Mouse (Mus musculus) liver, embryonic 15.5 days (tissue): Measurements from ENCODE around the gene Hhatl. TPM values are rescaled to one million over a fixed set of nuclear protein-coding genes. Genes with fewer than 3 reads are reported as not detected.

Experiments
- ATAC-seq: fragments of 200-750 bp; cut with Nextera tagmentation; 2 replicates; pipeline ENCODE4 v1.8.0; 2017; ENCODE audit warnings: moderate number of reproducible peaks, mild to moderate bottlenecking, moderate library complexity; ENCODE audit not compliant: insufficient read depth
- H3K27ac ChIP-seq: fragments of 300-500 bp; sonication (generic); replicated peaks from 2 replicates; pipeline ENCODE4 v1.5.1; 2015; ENCODE audit warnings: mild to moderate bottlenecking, inconsistent platforms
- H3K27me3 ChIP-seq: fragments of 300-500 bp; sonication (generic); 2 replicates; pipeline ENCODE4 v1.6.1; 2015; ENCODE audit warnings: mild to moderate bottlenecking, inconsistent platforms
- H3K36me3 ChIP-seq: fragments of 300-500 bp; sonication (generic); replicated peaks from 2 replicates; pipeline ENCODE4 v1.6.1; 2015; ENCODE audit warnings: moderate library complexity, mild to moderate bottlenecking, inconsistent platforms
- H3K4me1 ChIP-seq: fragments of 300-500 bp; sonication (generic); replicated peaks from 2 replicates; pipeline ENCODE4 v1.6.1; 2015; ENCODE audit warnings: inconsistent platforms
- H3K4me2 ChIP-seq: fragments of 300-500 bp; sonication (generic); 2 replicates; pipeline ENCODE4 v1.6.1; 2015; ENCODE audit warnings: moderate library complexity, mild to moderate bottlenecking, inconsistent platforms
- H3K4me3 ChIP-seq: fragments of 300-500 bp; sonication (generic); replicated peaks from 2 replicates; pipeline ENCODE4 v1.5.1; 2015; ENCODE audit warnings: mild to moderate bottlenecking, inconsistent platforms
- H3K9ac ChIP-seq: fragments of 300-500 bp; sonication (generic); 2 replicates; pipeline ENCODE4 v1.6.1; 2015; ENCODE audit warnings: moderate library complexity, mild to moderate bottlenecking, inconsistent platforms
- H3K9me3 ChIP-seq: fragments of 300-500 bp; sonication (generic); replicated peaks from 2 replicates; pipeline ENCODE4 v1.6.1; 2016; ENCODE audit warnings: inconsistent platforms
- WGBS: fragments of 180-500 bp; shearing (Covaris S2); methylation state at CpG from one replicate; pipeline ENCODE4 v1.1.7; 2015; ENCODE audit warnings: mixed read lengths; ENCODE audit not compliant: insufficient replicate concordance; 5-methylcytosine and 5-hydroxymethylcytosine counted together
- polyA plus RNA-seq: library from polyadenylated mRNA; unstranded; fragments of >200 nt; fragmentation: Nextera tagmentation; extraction: Ambion mirVana; gene quantifications from 2 replicates; pipeline ENCODE4 v1.2.1, GENCODE M21; 2015

Gene Hhatl
- polyA plus RNA-seq, 1 experiment from 2014 or later, result 0.18 TPM

DNA sequence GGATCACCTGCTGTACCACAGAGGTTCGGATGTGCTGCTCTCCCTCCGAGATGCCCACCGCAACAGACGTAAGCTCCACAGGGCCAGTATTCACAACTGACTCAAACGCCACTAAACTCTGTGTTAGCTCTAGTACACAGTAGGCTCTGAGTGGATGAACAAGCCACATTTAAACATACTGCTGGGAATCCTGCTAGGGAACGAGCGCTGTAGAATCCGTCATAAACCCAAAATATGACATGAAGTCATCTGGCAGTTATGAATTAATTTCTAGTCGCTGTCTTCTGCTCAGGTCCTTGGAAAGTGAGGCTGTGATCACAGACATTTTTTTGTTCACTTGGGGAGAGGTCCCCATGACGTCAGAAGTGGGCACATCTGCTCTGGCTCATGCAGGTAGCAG is 16.4 kb downstream of the Hhatl start:
- ATAC-seq, result no peak
- Histone ChIP-seq H3K9ac (no peak overlapping the region), H3K4me2 (no peak overlapping the region), H3K9me3 (no peaks in the 10 kb centered on the region), H3K27me3 (peaks cover 38% of the 10 kb centered on the region), H3K4me1 (no peaks in the 10 kb centered on the region), H3K4me3 (no peak overlapping the region), H3K27ac (no peak overlapping the region), H3K36me3 (no peaks in the 10 kb centered on the region)
- 61% methylated on average over 10 of the region's 10 CpGs for WGBS

DNA sequence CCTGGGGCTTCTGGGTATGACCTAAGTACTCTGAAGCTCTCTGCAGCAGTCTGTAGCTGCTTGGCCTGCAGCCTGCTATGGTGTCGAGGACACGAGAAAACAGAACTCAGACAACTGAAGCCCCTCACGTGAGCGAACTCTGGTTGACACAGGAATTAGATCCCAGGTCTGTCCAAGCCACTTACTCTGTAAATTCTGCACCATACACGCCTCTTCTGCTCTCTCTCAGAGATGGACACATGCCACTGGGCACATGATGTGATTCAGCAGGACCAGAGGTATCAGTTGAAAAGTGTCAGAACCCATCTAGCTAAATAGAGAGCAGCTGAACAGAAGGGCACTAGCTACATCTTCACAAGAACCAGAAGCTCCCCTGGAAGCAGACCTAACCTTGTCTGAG is 19.9 kb downstream of the Hhatl start:
- H3K4me1 ChIP-seq, result no peaks in the 10 kb centered on the region
- H3K36me3 ChIP-seq, result no peaks in the 10 kb centered on the region
- WGBS, result 59% methylated on average over 5 of the region's 5 CpGs
- no peak overlapping the region for H3K4me3 ChIP-seq
- peaks cover 21% of the 10 kb centered on the region for H3K27me3 ChIP-seq
- ATAC-seq, result no peak
- no peak overlapping the region for H3K9ac ChIP-seq
- no peak overlapping the region for H3K27ac ChIP-seq
- H3K4me2 ChIP-seq, result no peak overlapping the region
- H3K9me3 ChIP-seq, result no peaks in the 10 kb centered on the region

DNA sequence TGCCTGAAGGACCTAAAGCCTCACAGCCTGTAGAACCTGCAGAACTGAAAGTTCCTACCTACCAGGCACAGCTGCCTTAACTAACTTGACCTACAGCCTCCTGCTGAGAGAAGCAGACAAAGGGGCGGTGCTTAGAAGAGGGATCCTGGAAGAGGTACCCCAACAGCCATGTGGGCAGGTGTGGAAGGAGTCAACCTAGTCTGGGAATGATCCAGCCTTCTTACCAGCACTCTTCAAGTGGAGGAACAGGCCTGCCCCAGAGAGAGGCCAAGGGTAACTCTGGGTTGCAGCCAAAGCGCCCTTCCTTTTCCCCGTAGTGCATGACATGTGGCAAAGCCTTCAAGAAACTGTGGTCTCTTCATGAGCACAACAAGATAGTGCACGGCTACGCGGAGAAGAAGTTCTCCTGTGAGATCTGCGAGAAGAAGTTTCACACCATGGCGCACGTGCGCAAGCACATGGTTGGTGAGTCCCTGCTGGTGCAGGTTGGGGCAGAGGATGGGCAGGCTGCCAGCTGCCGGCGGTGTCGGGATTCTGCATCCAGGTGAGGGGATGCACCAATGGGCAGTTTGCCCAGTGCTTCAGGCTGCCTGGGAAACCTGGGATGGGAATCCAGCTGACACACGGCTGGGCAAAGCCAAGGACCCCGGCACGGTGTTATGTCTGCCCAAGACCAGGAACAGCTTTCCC is 27.0 kb downstream of the Hhatl start:
- Histone ChIP-seq H3K9ac (no peak overlapping the region), H3K27ac (no peak overlapping the region), H3K27me3 (peaks cover 20% of the 10 kb centered on the region), H3K4me3 (no peak overlapping the region), H3K4me2 (no peak overlapping the region), H3K9me3 (no peaks in the 10 kb centered on the region), H3K4me1 (0 out of 2 replicates have a peak, but pooled peaks cover 6% of the 10 kb centered on the region), H3K36me3 (no peaks in the 10 kb centered on the region)
- no peak for ATAC-seq
- WGBS, result 80% methylated on average over 16 of the region's 16 CpGs

DNA sequence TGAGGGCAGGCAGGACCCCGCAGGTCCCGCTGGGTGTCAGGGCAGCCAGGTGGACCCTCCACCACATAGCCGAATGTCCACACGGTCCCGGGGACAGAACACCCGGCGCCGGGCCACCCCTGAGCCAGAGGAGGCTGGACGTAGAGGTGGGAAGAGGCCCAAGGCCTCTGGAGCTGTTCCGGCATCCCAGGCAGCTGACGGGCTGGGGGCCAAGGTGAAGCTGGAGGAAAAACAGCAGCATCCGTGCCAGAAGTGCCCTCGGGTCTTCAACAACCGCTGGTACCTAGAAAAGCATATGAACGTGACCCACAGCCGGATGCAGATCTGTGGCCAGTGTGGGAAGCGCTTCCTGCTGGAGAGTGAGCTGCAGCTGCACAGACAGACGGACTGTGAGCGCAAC is 28.6 kb downstream of the Hhatl start:
- Histone ChIP-seq H3K4me1 (peaks cover 19% of the 10 kb centered on the region; the same call in 1 of the 2 replicates), H3K4me3 (no peak overlapping the region), H3K36me3 (no peaks in the 10 kb centered on the region), H3K4me2 (no peak overlapping the region), H3K27me3 (peaks cover 36% of the 10 kb centered on the region), H3K9ac (no peak overlapping the region), H3K27ac (no peak overlapping the region), H3K9me3 (no peaks in the 10 kb centered on the region)
- no peak for ATAC-seq
- WGBS, result 77% methylated on average over 19 of the region's 19 CpGs

DNA sequence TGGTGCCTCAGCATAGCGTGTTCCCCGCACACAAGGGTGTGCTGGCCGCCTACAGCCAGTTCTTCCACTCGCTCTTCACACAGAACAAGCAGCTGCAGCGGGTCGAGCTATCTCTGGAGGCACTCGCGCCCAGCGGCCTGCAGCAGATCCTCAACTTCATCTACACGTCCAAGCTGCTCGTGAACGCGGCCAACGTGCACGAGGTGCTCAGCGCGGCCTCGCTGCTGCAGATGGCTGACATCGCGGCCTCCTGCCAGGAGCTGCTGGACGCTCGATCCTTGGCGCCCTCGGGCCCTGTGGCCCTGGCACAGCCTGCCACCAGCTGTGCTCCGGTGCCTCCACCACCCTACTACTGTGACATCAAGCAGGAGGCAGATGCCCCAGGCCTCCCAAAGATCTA is 29.5 kb downstream of the Hhatl start:
- Histone ChIP-seq H3K9me3 (no peaks in the 10 kb centered on the region), H3K27ac (no peak overlapping the region), H3K4me2 (no peak overlapping the region), H3K4me3 (no peak overlapping the region), H3K27me3 (peaks cover 46% of the 10 kb centered on the region), H3K4me1 (peaks cover 25% of the 10 kb centered on the region; the same call in 1 of the 2 replicates), H3K36me3 (no peaks in the 10 kb centered on the region), H3K9ac (no peak overlapping the region)
- ATAC-seq, result no peak
- 82% methylated on average over 25 of the region's 25 CpGs for WGBS

DNA sequence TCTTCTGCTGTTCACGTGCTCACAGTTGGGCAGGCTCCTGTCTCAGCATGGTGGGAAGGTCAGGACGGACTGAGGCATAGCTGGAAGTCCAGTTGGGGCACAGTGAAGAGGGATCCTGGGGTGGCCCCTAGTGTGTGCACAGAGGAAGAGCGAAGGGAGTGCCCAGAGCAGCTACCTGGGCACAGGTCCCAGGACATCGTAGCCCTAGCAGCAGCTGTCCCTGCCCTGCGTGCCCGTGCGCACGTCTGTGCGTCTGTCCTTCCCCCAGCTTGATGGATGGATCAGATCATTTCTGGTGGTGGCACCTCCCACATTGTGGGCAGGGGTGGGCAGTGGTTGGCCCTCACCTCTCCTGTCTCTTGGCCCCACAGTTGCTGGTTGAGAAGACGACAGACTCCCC is 30.1 kb downstream of the Hhatl start:
- no peak overlapping the region for H3K4me3 ChIP-seq
- H3K9ac ChIP-seq, result no peak overlapping the region
- peaks cover 25% of the 10 kb centered on the region; the same call in 1 of the 2 replicates for H3K4me1 ChIP-seq
- H3K27ac ChIP-seq, result no peak overlapping the region
- H3K36me3 ChIP-seq, result no peaks in the 10 kb centered on the region
- H3K4me2 ChIP-seq, result no peak overlapping the region
- WGBS, result 75% methylated on average over 10 of the region's 10 CpGs
- no peaks in the 10 kb centered on the region for H3K9me3 ChIP-seq
- no peak for ATAC-seq
- H3K27me3 ChIP-seq, result peaks cover 47% of the 10 kb centered on the region

DNA sequence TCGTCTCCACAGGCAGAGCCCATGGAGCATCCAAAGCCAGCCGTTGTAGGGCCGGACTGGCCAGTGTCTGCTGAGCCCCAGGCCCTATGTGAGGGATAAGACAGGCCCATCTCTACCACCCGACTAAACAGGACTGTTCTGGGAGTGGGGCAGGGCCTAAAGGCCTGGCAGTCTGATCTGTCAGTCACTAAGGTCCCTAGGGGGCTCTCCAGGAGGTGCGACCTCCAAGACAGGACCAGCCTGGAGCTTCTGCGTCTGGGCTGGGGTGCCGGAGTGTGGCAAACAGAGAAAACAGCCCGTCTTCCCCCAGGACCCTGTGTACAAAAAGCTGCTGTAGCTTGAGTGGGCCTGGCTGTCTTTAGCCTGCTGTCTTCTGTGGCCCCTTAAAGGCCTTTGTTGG is 30.5 kb downstream of the Hhatl start:
- no peak for ATAC-seq
- Histone ChIP-seq H3K27me3 (peaks cover 47% of the 10 kb centered on the region), H3K4me3 (no peak overlapping the region), H3K4me2 (no peak overlapping the region), H3K9ac (no peak overlapping the region), H3K9me3 (no peaks in the 10 kb centered on the region), H3K4me1 (peaks cover 25% of the 10 kb centered on the region; the same call in 1 of the 2 replicates), H3K27ac (no peak overlapping the region), H3K36me3 (peaks cover 2% of the 10 kb centered on the region; the same call in 1 of the 2 replicates)
- 71% methylated on average over 8 of the region's 8 CpGs for WGBS

DNA sequence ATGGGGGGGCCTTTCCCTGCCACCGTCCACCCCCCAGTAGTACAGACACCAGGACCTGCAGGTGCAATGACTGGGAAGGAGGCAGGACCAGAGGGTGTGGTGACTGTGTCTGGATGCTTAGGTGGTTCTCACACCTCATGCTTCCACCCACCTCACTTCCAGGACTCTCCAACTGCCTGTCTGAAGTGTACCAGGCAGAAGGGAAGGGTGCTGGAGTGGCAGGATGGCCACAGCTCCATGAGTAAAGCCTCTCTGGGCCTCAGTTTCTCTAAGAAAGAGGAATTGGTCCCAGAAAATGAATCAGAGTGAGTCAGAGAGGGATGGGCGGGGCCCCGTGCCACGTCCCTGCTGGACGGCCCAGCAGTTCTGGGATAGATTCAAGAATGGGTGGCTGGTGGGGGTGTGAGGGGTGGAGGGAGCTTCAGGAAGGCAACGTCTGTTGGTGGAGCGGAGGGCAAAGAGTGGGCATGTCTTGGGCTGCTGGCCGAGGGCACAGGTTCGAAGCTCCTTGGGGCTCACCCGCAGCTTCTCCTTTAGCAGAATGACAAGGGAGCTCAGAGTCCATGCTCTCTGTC is 31.1 kb downstream of the Hhatl start:
- H3K27me3 ChIP-seq, result peaks cover 47% of the 10 kb centered on the region
- no peak overlapping the region for H3K4me3 ChIP-seq
- 0 out of 2 replicates have a peak overlapping the region, but pooled peaks have one; percentile 70 for H3K4me2 ChIP-seq
- H3K36me3 ChIP-seq, result peaks cover 6% of the 10 kb centered on the region
- peaks cover 25% of the 10 kb centered on the region; the same call in 1 of the 2 replicates for H3K4me1 ChIP-seq
- WGBS, result 61% methylated on average over 10 of the region's 10 CpGs
- no peaks in the 10 kb centered on the region for H3K9me3 ChIP-seq
- no peak overlapping the region for H3K27ac ChIP-seq
- H3K9ac ChIP-seq, result no peak overlapping the region
- ATAC-seq, result no peak

DNA sequence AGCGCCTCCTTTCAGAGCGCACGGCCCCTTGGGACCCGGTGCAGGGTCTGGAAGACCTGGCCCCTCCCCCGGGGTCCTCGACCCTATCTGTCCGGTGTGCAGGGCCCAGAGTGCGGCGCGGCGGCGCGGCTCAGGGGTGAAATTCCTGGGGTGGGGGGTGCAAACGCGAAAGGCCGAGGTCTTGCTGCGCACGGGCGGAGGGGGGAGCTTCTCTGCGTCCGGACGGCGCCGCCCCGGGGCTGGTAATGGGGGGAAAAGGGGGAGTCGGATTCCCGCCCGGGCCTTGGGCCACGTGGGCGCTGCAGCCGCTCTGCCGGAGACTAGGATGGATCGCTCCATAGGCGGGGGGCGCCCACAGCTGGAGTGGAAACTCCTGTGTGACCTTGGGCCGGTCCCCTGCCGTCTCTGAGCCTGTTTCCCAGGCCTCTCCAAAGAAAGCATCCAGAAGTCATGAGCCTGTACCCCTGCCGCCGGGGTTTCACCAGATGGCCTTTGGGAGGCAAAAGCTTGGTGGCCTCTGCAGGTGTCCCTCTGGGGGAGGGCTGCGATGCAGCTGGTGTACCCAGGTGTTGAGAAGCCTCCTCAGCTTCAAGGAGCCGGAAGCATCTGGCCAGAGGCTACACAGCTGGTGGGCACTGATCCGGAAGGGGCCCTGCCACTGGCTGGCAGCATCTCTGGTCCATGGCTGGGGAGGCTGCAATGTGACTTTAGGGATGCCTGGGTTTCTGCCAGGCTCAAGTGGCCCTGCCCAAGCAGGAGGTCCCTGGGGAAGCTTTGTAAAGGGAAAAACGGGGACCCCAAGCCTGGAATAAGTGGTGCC is 31.8 kb downstream of the Hhatl start:
- no peaks in the 10 kb centered on the region for H3K9me3 ChIP-seq
- WGBS, result 3% methylated on average over 43 of the region's 43 CpGs
- peak overlapping the region; percentile 51; the same call in 1 of the 2 replicates for H3K27ac ChIP-seq
- peaks cover 13% of the 10 kb centered on the region for H3K36me3 ChIP-seq
- peaks cover 47% of the 10 kb centered on the region for H3K27me3 ChIP-seq
- peak overlapping the region; percentile 43 for H3K9ac ChIP-seq
- H3K4me1 ChIP-seq, result peaks cover 25% of the 10 kb centered on the region; the same call in 1 of the 2 replicates
- H3K4me3 ChIP-seq, result peak overlapping the region; percentile 58
- peak overlapping the region; percentile 70 for H3K4me2 ChIP-seq
- ATAC-seq, result peak; percentile 14; the same call in 1 of the 2 replicates

DNA sequence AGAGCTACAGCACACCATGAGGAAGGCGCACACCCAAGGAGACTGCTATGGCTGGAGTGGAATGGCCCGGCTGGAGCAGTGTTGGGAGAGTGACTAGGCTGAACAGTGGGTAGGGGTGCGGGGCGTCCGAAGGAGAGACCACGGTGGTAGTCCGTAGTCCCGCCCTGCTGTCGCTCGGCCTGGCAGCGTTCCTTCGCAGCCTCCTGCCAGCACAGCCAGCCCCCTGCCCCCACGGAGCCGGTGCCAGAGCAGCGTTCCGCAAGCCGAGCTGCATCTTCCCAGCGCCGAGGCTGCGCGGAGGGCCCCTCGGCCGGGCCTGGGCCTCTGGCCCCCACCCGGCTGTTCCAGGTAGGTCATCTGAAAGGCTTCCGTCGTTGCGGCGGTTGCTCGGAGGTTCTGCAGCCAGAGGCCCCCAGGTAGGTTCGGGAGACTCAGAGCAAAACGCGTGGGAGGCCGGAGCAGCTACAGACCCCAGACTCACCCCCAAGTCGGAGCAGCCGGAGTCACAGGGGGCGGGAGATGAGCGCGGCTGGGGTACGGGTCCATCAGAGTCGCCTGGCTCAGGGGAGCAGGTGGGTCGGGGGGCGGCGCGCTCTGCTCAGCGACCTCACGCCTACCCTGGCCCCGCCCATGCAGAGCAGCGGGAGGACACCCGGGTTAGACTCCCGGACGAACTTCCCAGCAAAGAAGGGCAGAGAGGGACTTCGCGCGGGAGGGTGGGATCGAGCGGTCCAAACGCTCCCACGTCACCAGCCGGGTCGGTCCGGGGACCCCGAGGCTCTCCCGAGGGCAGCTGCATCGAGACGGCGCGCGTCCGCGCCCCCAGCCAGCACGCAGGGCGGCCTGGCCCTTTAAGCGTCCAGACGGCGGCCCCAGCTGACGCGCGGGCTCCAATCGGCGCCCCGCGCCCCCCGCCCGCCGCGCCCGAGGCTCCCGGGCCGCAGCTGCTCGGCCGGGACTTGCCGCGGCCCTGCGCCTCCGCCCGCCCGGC is 32.9 kb downstream of the Hhatl start, which contains the start of gene Zfp651:
Gene Zfp651, plus strand, starts transcription at position 240 of the 991 bp plus-strand sequence.
- Histone ChIP-seq H3K4me3 (peak within 1 kb of the TSS; percentile 58), H3K9ac (peak within 1 kb of the TSS; percentile 43), H3K27ac (peak within 1 kb of the TSS; percentile 51; the same call in 1 of the 2 replicates), H3K36me3 (peaks cover 24% of the 10 kb centered on the region), H3K9me3 (no peaks in the 10 kb centered on the region), H3K27me3 (peaks cover 47% of the 10 kb centered on the region), H3K4me2 (peak within 1 kb of the TSS; percentile 70), H3K4me1 (peaks cover 25% of the 10 kb centered on the region; the same call in 1 of the 2 replicates)
- 2% methylated on average over 92 of the region's 97 CpGs for WGBS
- ATAC-seq, result peak; percentile 44
